Mouse (Mus musculus): ENCODE measurements around the gene Gpr37l1.

DNA sequence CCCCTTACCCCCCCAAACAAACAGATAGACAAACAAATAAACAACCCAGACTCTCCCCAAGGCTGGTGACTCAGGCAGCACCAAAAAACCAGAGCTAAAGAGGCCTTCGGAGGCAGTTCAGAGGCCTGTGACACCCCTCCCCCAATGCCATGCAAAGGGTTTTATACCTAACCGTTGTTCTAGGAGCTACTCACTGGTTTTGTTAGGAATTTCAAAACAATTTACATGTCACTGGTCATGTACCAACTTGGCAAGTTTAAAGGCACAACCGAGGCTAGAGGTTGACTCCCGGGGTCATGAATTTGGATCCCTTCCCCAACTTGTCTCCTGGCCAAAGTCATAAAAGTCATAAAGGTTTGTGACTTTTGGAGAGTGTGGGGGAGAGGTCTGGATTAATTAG, 32.9 kb upstream of the Gpr37l1 start:
- TF ChIP-seq CTCF (IDR thresholded peaks at IDR 0.05; ENCODE audit: borderline replicate concordance, insufficient read depth, low read length) = no peak
- no peak for TF ChIP-seq POLR2A (IDR thresholded peaks at IDR 0.05; ENCODE audit: low read depth, low read length)

Data from embryonic fibroblast, embryonic 13.5 days (primary cell).